Mouse (Mus musculus) MEL (cell line): ENCODE results near the gene Sgpp2. TPM values are rescaled to one million over a fixed set of nuclear protein-coding genes. Genes with fewer than 3 reads are reported as not detected.

Experiments used
- DNase-seq: peaks from one replicate; pipeline ENCODE4 v3.0.0; 2011; ENCODE audit warnings: low read depth, low spot score
- H3K27ac ChIP-seq: 2 replicates; pipeline ENCODE4 v1.5.1; 2012; ENCODE audit warnings: low read depth, mild to moderate bottlenecking, control low read depth, low read length, moderate library complexity; ENCODE audit not compliant: control insufficient read depth
- H3K27me3 ChIP-seq, 2 experiments: fragments of 150-350 bp in 1 of 2; sonication (generic) in 1 of 2; 2 replicates each; pipeline ENCODE4 v1.6.1; 2012; ENCODE audit warnings: low read length in 2 of 2, mild to moderate bottlenecking in 2 of 2, improper control_type of control experiment in 1 of 2, moderate library complexity in 1 of 2; ENCODE audit not compliant: insufficient read depth in 2 of 2, control insufficient read depth in 1 of 2
- H3K36me3 ChIP-seq, 2 experiments: 2 replicates each; pipeline ENCODE4 v1.6.1; 2012 to 2014; ENCODE audit warnings: low read length in 2 of 2, improper control_type of control experiment in 1 of 2, inconsistent platforms in 1 of 2, mild to moderate bottlenecking in 1 of 2; ENCODE audit not compliant: insufficient read depth in 2 of 2, control insufficient read depth in 1 of 2
- H3K4me1 ChIP-seq, 2 experiments: fragments of 150-350 bp in 1 of 2; sonication (generic) in 1 of 2; 2 replicates each; pipeline ENCODE4 v1.6.1; 2012; ENCODE audit warnings: low read length in 2 of 2, improper control_type of control experiment in 1 of 2, mild to moderate bottlenecking in 1 of 2; ENCODE audit not compliant: insufficient read depth in 2 of 2, control insufficient read depth in 1 of 2
- H3K4me3 ChIP-seq, 2 experiments: fragments of 150-350 bp in 1 of 2; sonication (generic) in 1 of 2; 2 replicates each; pipeline ENCODE4 v1.5.1; 2012; ENCODE audit warnings: low read depth in 2 of 2, low read length in 2 of 2, mild to moderate bottlenecking in 2 of 2, moderate library complexity in 2 of 2, control low read depth in 1 of 2, improper control_type of control experiment in 1 of 2; ENCODE audit not compliant: control insufficient read depth in 1 of 2, insufficient read depth in 1 of 2
- H3K79me2 ChIP-seq: 2 replicates; pipeline ENCODE4 v1.6.1; 2012; ENCODE audit warnings: mild to moderate bottlenecking, low read length, moderate library complexity; ENCODE audit not compliant: control insufficient read depth, poor library complexity, insufficient read depth
- H3K9ac ChIP-seq: 2 replicates; pipeline ENCODE4 v1.6.1; 2012; ENCODE audit warnings: low read depth, mild to moderate bottlenecking, control low read depth, low read length, moderate library complexity; ENCODE audit not compliant: control insufficient read depth, poor library complexity, severe bottlenecking
- H3K9me3 ChIP-seq: fragments of 150-350 bp; sonication (generic); replicated peaks from 2 replicates; pipeline ENCODE4 v1.6.1; 2012; ENCODE audit warnings: mild to moderate bottlenecking, low read length, improper control_type of control experiment, moderate library complexity; ENCODE audit not compliant: insufficient read depth
- BHLHE40 ChIP-seq: IDR thresholded peaks from 2 replicates; pipeline ENCODE4 v1.6.1; 2012; ENCODE audit warnings: low read depth, mild to moderate bottlenecking, inconsistent platforms, low read length, improper control_type of control experiment, borderline replicate concordance
- CTCF ChIP-seq, 3 experiments: IDR thresholded peaks in 2 of 3; conservative IDR thresholded peaks in 1 of 3; 2 replicates each; pipeline ENCODE4 v1.5.1; 2011 to 2012; ENCODE audit warnings: low read length in 3 of 3, low read depth in 2 of 3, mild to moderate bottlenecking in 2 of 3, improper control_type of control experiment in 1 of 3, inconsistent platforms in 1 of 3, mixed read lengths in 1 of 3, moderate library complexity in 1 of 3; ENCODE audit not compliant: control insufficient read depth in 1 of 3, insufficient read depth in 1 of 3, poor library complexity in 1 of 3, severe bottlenecking in 1 of 3
- E2F4 ChIP-seq: IDR thresholded peaks from 2 replicates; pipeline ENCODE4 v1.6.1; 2011; ENCODE audit warnings: low read depth, low read length, improper control_type of control experiment, borderline replicate concordance
- GATA1 ChIP-seq: IDR thresholded peaks from 2 replicates; pipeline ENCODE4 v1.6.1; 2011; ENCODE audit warnings: low read depth, low read length, improper control_type of control experiment
- MAFK ChIP-seq: IDR thresholded peaks from 2 replicates; pipeline ENCODE4 v1.6.1; 2011; ENCODE audit warnings: low read depth, mild to moderate bottlenecking, low read length, improper control_type of control experiment, borderline replicate concordance
- MXI1 ChIP-seq: IDR thresholded peaks from 2 replicates; pipeline ENCODE4 v1.6.1; 2011; ENCODE audit warnings: mild to moderate bottlenecking, low read depth, low read length, improper control_type of control experiment
- POLR2AphosphoS2 ChIP-seq: IDR thresholded peaks from 2 replicates; pipeline ENCODE4 v1.6.1; 2011; ENCODE audit warnings: low read length, improper control_type of control experiment
- SMC3 ChIP-seq: IDR thresholded peaks from 2 replicates; pipeline ENCODE4 v1.6.1; 2011; ENCODE audit warnings: low read depth, low read length, improper control_type of control experiment
- TBP ChIP-seq: IDR thresholded peaks from 2 replicates; pipeline ENCODE4 v1.8.0; 2011; ENCODE audit warnings: low read depth, low read length, improper control_type of control experiment
- TCF12 ChIP-seq: IDR thresholded peaks from 2 replicates; pipeline ENCODE4 v1.6.1; 2014; ENCODE audit warnings: low read depth, mild to moderate bottlenecking, inconsistent platforms, low read length, improper control_type of control experiment, moderate library complexity
- ZKSCAN1 ChIP-seq: IDR thresholded peaks from 2 replicates; pipeline ENCODE4 v1.6.1; 2012; ENCODE audit warnings: low read depth, mild to moderate bottlenecking, inconsistent platforms, low read length, improper control_type of control experiment, moderate library complexity
- ZNF384 ChIP-seq: IDR thresholded peaks from 2 replicates; pipeline ENCODE4 v1.6.1; 2012; ENCODE audit warnings: low read depth, mild to moderate bottlenecking, inconsistent platforms, low read length, improper control_type of control experiment
- polyA plus RNA-seq, 2 experiments: library from polyadenylated mRNA; stranded (reverse) in 1 of 2; unstranded in 1 of 2; fragments of >175 nt in 1 of 2; fragments of >200 nt in 1 of 2; gene quantifications; 2 replicates each; pipeline versions ENCODE4 v1.2.1 to v1.2.4; 2012; ENCODE audit warnings: low replicate concordance in 2 of 2, low read depth in 1 of 2; ENCODE audit not compliant: insufficient read length in 2 of 2, insufficient read depth in 1 of 2, missing spikeins in 1 of 2
- total RNA-seq: library from RNA; depleted of rRNA; stranded (reverse); fragments of 300-350 nt; gene quantifications from 2 replicates; pipeline ENCODE4 v1.2.3, GENCODE M21; 2012

Gene Sgpp2
- total and polyA plus RNA-seq, 3 experiments: 0.08 to 0.12 TPM; not detected in 1

- H3K79me2 ChIP-seq: no peaks in the 10 kb centered on the region
- H3K9me3 ChIP-seq: no peaks in the 10 kb centered on the region
- no peaks in the 10 kb centered on the region for H3K4me1 ChIP-seq
- no peaks in the 10 kb centered on the region for H3K27me3 ChIP-seq
- no peak for DNase-seq
- H3K9ac ChIP-seq: no peak overlapping the region
- H3K4me3 ChIP-seq: no peak overlapping the region
- no peaks in the 10 kb centered on the region for H3K36me3 ChIP-seq
- H3K27ac ChIP-seq: no peak overlapping the region
- no peak for TF ChIP-seq E2F4
- TF ChIP-seq GATA1: no peak
These were observed 1.3 kb downstream of the Sgpp2 start for GRCm38 (mm10) chr1:78311482-78311881.

GRCm38 (mm10) chr1:78312917-78313316, 2.8 kb downstream of the Sgpp2 start:
- DNase-seq: no peak
- TF ChIP-seq GATA1 (no peak), MAFK (no peak), TCF12 (no peak), CTCF (IDR thresholded peaks at IDR 0.05 in 2 of 3, conservative IDR thresholded peaks at IDR 0.05 in 1 of 3; ENCODE audit: control insufficient read depth in 1 of 3, insufficient read depth in 1 of 3, low read depth in 2 of 3, low read length in 3 of 3, poor library complexity in 1 of 3, severe bottlenecking in 1 of 3) (no peak), MXI1 (no peak), BHLHE40 (no peak), TBP (no peak)
- Histone ChIP-seq H3K79me2 (no peaks in the 10 kb centered on the region), H3K4me1 (no peaks in the 10 kb centered on the region), H3K4me3 (no peak overlapping the region), H3K36me3 (no peaks in the 10 kb centered on the region), H3K9ac (no peak overlapping the region), H3K27me3 (no peaks in the 10 kb centered on the region), H3K9me3 (no peaks in the 10 kb centered on the region), H3K27ac (no peak overlapping the region)

- Histone ChIP-seq H3K9me3 (no peaks in the 10 kb centered on the region), H3K9ac (no peak overlapping the region), H3K36me3 (no peaks in the 10 kb centered on the region), H3K27ac (no peak overlapping the region), H3K79me2 (no peaks in the 10 kb centered on the region), H3K4me1 (no peaks in the 10 kb centered on the region), H3K4me3 (no peak overlapping the region), H3K27me3 (no peaks in the 10 kb centered on the region)
- TF ChIP-seq MAFK: no peak
- TF ChIP-seq SMC3: no peak
- no peak for TF ChIP-seq GATA1
- no peak for TF ChIP-seq BHLHE40
- TF ChIP-seq ZKSCAN1: no peak
- TF ChIP-seq POLR2AphosphoS2: no peak
- no peak for TF ChIP-seq ZNF384
- DNase-seq: no peak
These were observed 3.8 kb downstream of the Sgpp2 start for GRCm38 (mm10) chr1:78313961-78314360.
